Mouse (Mus musculus) megakaryocyte, embryonic 14.5 days (primary cell): ENCODE results near the gene Dpep1.

ENCODE experiments used
- FLI1 ChIP-seq: IDR thresholded peaks from 2 replicates; pipeline ENCODE4 v1.6.1; 2012; ENCODE audit warnings: low read length, inconsistent platforms, mixed read lengths
- GATA1 ChIP-seq: IDR thresholded peaks from 3 replicates; pipeline ENCODE4 v1.6.1; 2012; ENCODE audit warnings: mixed read lengths, low read length, inconsistent platforms, borderline replicate concordance

- TF ChIP-seq FLI1: no peak
- TF ChIP-seq GATA1: no peak
These were observed 49.8 kb downstream of the Dpep1 start, which contains the start of gene Spata2l for GRCm38 (mm10) chr8:123235520-123236497.
